Comparison of ENCODE assay signal across 9 mouse cellular contexts in the genomic region with DNA sequence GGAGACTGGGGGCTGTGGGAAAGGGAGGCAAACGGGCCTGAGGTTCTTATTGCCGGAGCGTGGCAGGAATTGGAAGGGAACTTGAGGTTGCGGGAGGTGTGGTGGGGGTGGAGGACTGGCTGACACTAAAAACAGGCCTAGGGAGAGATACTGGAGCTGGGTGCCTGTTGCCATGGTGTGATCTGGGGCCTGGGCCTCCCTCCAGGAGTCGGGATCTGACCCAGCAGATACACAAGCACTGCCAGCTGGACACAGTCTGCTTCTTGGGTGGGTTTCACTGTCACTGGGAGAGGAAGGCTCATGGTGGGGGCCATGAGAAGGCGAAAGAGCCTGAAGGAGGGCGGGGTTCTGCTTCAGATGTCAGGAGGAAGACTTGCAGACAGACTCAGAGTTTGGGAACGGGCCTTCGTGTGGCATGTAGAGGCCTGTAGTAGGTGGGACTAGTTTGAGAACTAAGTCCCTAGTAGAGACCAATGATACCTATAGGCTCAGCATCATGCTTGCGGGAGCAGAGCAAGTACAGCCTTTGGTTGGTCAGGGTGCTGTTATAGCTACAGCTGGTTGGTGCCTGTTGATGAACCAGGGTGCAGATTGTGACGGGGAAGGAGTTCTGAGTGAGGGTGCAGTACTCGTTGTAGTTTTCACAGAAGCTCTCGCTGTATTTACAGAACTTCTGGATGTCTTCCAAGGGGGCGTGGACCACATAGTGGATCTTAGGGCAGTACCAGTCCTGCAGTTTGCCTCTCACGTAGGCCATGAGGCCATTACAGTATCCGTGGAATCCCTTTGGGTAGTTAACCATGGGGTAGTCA. TPM values are rescaled to one million over a fixed set of nuclear protein-coding genes. Genes with fewer than 3 reads are reported as not detected.
DNase-seq lines count a peak whose midpoint lies in the region; ATAC-seq lines count a peak whose summit lies in the region.
"Had no signal": no experiment of that assay in that cellular context is flagged by ENCODE, and none has a peak within 500 bp of the region (broad histone marks: within the 10 kb centered on the region; RNA-seq: fewer than 3 reads in every experiment).

No protein-coding gene starts in this region.

- H3K4me1 ChIP-seq in hindbrain, embryonic 15.5 days (replicated peaks): no peaks in the 10 kb centered on the region
- H3K4me1 ChIP-seq in hindbrain, embryonic 11.5 days (replicated peaks; ENCODE audit: control insufficient read depth, insufficient read depth, low read length): no peaks in the 10 kb centered on the region
- peaks cover 9% of the 10 kb centered on the region for H3K4me1 ChIP-seq in embryonic facial prominence, embryonic 14.5 days (ENCODE audit: control insufficient read depth, insufficient read depth, low read length)
- H3K4me1 ChIP-seq in heart, embryonic 13.5 days: peaks cover 33% of the 10 kb centered on the region
- H3K4me1 ChIP-seq: liver, embryonic 13.5 days had no signal

- H3K27me3 ChIP-seq in hindbrain, embryonic 15.5 days: no peaks in the 10 kb centered on the region
- H3K27me3 ChIP-seq in hindbrain, embryonic 11.5 days (ENCODE audit: control insufficient read depth, insufficient read depth, low read length): no peaks in the 10 kb centered on the region
- no peaks in the 10 kb centered on the region for H3K27me3 ChIP-seq in embryonic facial prominence, embryonic 14.5 days (replicated peaks; ENCODE audit: control insufficient read depth, insufficient read depth, low read length)
- no peaks in the 10 kb centered on the region for H3K27me3 ChIP-seq in heart, embryonic 13.5 days (replicated peaks)
- H3K27me3 ChIP-seq: liver, embryonic 13.5 days had no signal

- intact Hi-C loops in left cerebral cortex, postnatal 14 days (cut with DNase I): no loop called here

- H3K9ac ChIP-seq in hindbrain, embryonic 15.5 days: no peak overlapping the region
- no peak overlapping the region for H3K9ac ChIP-seq in hindbrain, embryonic 11.5 days (ENCODE audit: low read depth, low read length)
- no peak overlapping the region for H3K9ac ChIP-seq in embryonic facial prominence, embryonic 14.5 days (ENCODE audit: low read depth, low read length)
- peak overlapping the region; percentile 45 for H3K9ac ChIP-seq in heart, embryonic 13.5 days
- H3K9ac ChIP-seq: liver, embryonic 13.5 days had no signal

- H3K4me2 ChIP-seq in hindbrain, embryonic 15.5 days: no peak overlapping the region
- no peak overlapping the region for H3K4me2 ChIP-seq in hindbrain, embryonic 11.5 days (replicated peaks; ENCODE audit: low read depth, low read length)
- H3K4me2 ChIP-seq in embryonic facial prominence, embryonic 14.5 days (ENCODE audit: low read depth, low read length): no peak overlapping the region
- H3K4me2 ChIP-seq in heart, embryonic 13.5 days: no peak overlapping the region
- H3K4me2 ChIP-seq: liver, embryonic 13.5 days had no signal

- no peak for DNase-seq in hindbrain, embryonic 11.5 days (ENCODE audit: low spot score)
- DNase-seq in embryonic facial prominence, embryonic 14.5 days (ENCODE audit: low spot score): peak; percentile 43
- peak; percentile 46 to 66 for DNase-seq in left cerebral cortex, postnatal 14 days (ENCODE audit: low spot score in 2 of 2)
- DNase-seq in right cerebral cortex, postnatal 14 days: peak; percentile 19
- no peak for DNase-seq in B cell, adult 2 months
- DNase-seq in kidney, adult 11 months: no peak
- DNase-seq: liver, embryonic 13.5 days had no signal

- H3K9me3 ChIP-seq in hindbrain, embryonic 15.5 days: no peaks in the 10 kb centered on the region
- no peaks in the 10 kb centered on the region for H3K9me3 ChIP-seq in hindbrain, embryonic 11.5 days (ENCODE audit: control insufficient read depth, low read length)
- H3K9me3 ChIP-seq in embryonic facial prominence, embryonic 14.5 days (ENCODE audit: control insufficient read depth, low read length): no peaks in the 10 kb centered on the region
- no peaks in the 10 kb centered on the region for H3K9me3 ChIP-seq in heart, embryonic 13.5 days
- H3K9me3 ChIP-seq: liver, embryonic 13.5 days had no signal

- H3K4me3 ChIP-seq in hindbrain, embryonic 15.5 days: no peak overlapping the region
- H3K4me3 ChIP-seq in hindbrain, embryonic 11.5 days (ENCODE audit: low read depth, low read length): no peak overlapping the region
- no peak overlapping the region for H3K4me3 ChIP-seq in embryonic facial prominence, embryonic 14.5 days (ENCODE audit: low read depth, low read length)
- H3K4me3 ChIP-seq in heart, embryonic 13.5 days: no peak overlapping the region
- H3K4me3 ChIP-seq: liver, embryonic 13.5 days had no signal

- WGBS in hindbrain, embryonic 15.5 days: 81% methylated on average over 16 of the region's 16 CpGs
- WGBS in hindbrain, embryonic 11.5 days: 88% methylated on average over 16 of the region's 16 CpGs
- whole genome bisulfite sequencing in embryonic facial prominence, embryonic 14.5 days: 68% methylated on average over 16 of the region's 16 CpGs
- WGBS in heart, embryonic 13.5 days: 60% methylated on average over 16 of the region's 16 CpGs

- peak; percentile 87 for ATAC-seq in hindbrain, embryonic 15.5 days (ENCODE audit: low FRiP score, low read depth)
- no peak for ATAC-seq in hindbrain, embryonic 11.5 days (ENCODE audit: low FRiP score)
- ATAC-seq in embryonic facial prominence, embryonic 14.5 days (ENCODE audit: low read depth): peak; percentile 80
- no peak for ATAC-seq in heart, embryonic 13.5 days (ENCODE audit: extremely low read depth, insufficient number of reproducible peaks, low FRiP score, low TSS enrichment)

- H3K27ac ChIP-seq in hindbrain, embryonic 15.5 days (replicated peaks): peak overlapping the region; percentile 76
- no peak overlapping the region for H3K27ac ChIP-seq in hindbrain, embryonic 11.5 days (ENCODE audit: low read depth, low read length)
- peak overlapping the region; percentile 48; the same call in 1 of the 2 replicates for H3K27ac ChIP-seq in embryonic facial prominence, embryonic 14.5 days (replicated peaks; ENCODE audit: low read depth, low read length)
- peak overlapping the region; percentile 33 for H3K27ac ChIP-seq in heart, embryonic 13.5 days (replicated peaks)
- H3K27ac ChIP-seq: liver, embryonic 13.5 days had no signal

- H3K36me3 ChIP-seq in hindbrain, embryonic 15.5 days: no peaks in the 10 kb centered on the region
- no peaks in the 10 kb centered on the region for H3K36me3 ChIP-seq in hindbrain, embryonic 11.5 days (ENCODE audit: control insufficient read depth, insufficient read depth, low read length)
- H3K36me3 ChIP-seq in embryonic facial prominence, embryonic 14.5 days (ENCODE audit: control insufficient read depth, insufficient read depth, low read length): no peaks in the 10 kb centered on the region
- no peaks in the 10 kb centered on the region for H3K36me3 ChIP-seq in heart, embryonic 13.5 days
- H3K36me3 ChIP-seq: liver, embryonic 13.5 days had no signal

RNA-seq across cellular contexts. Expression of a gene that starts 0.6 kb away (rescaled TPM):
- polyA plus RNA-seq in hindbrain, embryonic 15.5 days (2015; fragmentation: Nextera tagmentation; extraction: Ambion mirVana): not detected in 2 replicates
- not detected in 2 replicates for polyA plus RNA-seq in hindbrain, embryonic 11.5 days (2014; fragmentation: Nextera tagmentation; extraction: Ambion mirVana)
- not detected in 2 replicates for polyA plus RNA-seq in embryonic facial prominence, embryonic 14.5 days (2014; fragmentation: Nextera tagmentation; extraction: Ambion mirVana)
- not detected in 2 replicates for polyA plus RNA-seq in heart, embryonic 13.5 days (2015; fragmentation: Nextera tagmentation; extraction: Ambion mirVana)
- not detected for total RNA-seq in left cerebral cortex, postnatal 14 days (2021)
- polyA plus RNA-seq: liver, embryonic 13.5 days had no signal

RNA-seq across cellular contexts. Expression of a gene that starts 3.7 kb away (rescaled TPM):
- not detected in 2 replicates for polyA plus RNA-seq in hindbrain, embryonic 15.5 days (2015; fragmentation: Nextera tagmentation; extraction: Ambion mirVana)
- polyA plus RNA-seq in hindbrain, embryonic 11.5 days (2014; fragmentation: Nextera tagmentation; extraction: Ambion mirVana): not detected in 2 replicates
- polyA plus RNA-seq in embryonic facial prominence, embryonic 14.5 days (2014; fragmentation: Nextera tagmentation; extraction: Ambion mirVana): not detected in 2 replicates
- polyA plus RNA-seq in heart, embryonic 13.5 days (2015; fragmentation: Nextera tagmentation; extraction: Ambion mirVana): not detected in 2 replicates
- total RNA-seq in left cerebral cortex, postnatal 14 days (2021): not detected
- polyA plus RNA-seq: liver, embryonic 13.5 days had no signal

RNA-seq across cellular contexts. Expression of a gene that starts 8.0 kb away (rescaled TPM):
- polyA plus RNA-seq in hindbrain, embryonic 15.5 days (2015; fragmentation: Nextera tagmentation; extraction: Ambion mirVana): 235 and 267 TPM in 2 replicates
- 11.8 and 12.3 TPM in 2 replicates for polyA plus RNA-seq in hindbrain, embryonic 11.5 days (2014; fragmentation: Nextera tagmentation; extraction: Ambion mirVana)
- polyA plus RNA-seq in embryonic facial prominence, embryonic 14.5 days (2014; fragmentation: Nextera tagmentation; extraction: Ambion mirVana): 47.5 and 57.5 TPM in 2 replicates
- polyA plus RNA-seq in heart, embryonic 13.5 days (2015; fragmentation: Nextera tagmentation; extraction: Ambion mirVana): 223 and 248 TPM in 2 replicates
- 100 to 1,000 TPM; 508 to 561 TPM for total RNA-seq in left cerebral cortex, postnatal 14 days (2021)

RNA-seq across cellular contexts. Expression of a gene that starts 29.3 kb away (rescaled TPM):
- 2.0 and 2.1 TPM in 2 replicates for polyA plus RNA-seq in hindbrain, embryonic 15.5 days (2015; fragmentation: Nextera tagmentation; extraction: Ambion mirVana)
- 0.45 and 0.59 TPM in 2 replicates for polyA plus RNA-seq in hindbrain, embryonic 11.5 days (2014; fragmentation: Nextera tagmentation; extraction: Ambion mirVana)
- polyA plus RNA-seq in embryonic facial prominence, embryonic 14.5 days (2014; fragmentation: Nextera tagmentation; extraction: Ambion mirVana): 1.3 and 1.5 TPM in 2 replicates
- polyA plus RNA-seq in heart, embryonic 13.5 days (2015; fragmentation: Nextera tagmentation; extraction: Ambion mirVana): 0.13 and 0.48 TPM in 2 replicates
- 1 to 10 TPM; 3.8 to 4.3 TPM for total RNA-seq in left cerebral cortex, postnatal 14 days (2021)

RNA-seq across cellular contexts. Expression of a gene that starts 37.3 kb away (rescaled TPM):
- polyA plus RNA-seq in hindbrain, embryonic 15.5 days (2015; fragmentation: Nextera tagmentation; extraction: Ambion mirVana): 75.2 and 82.7 TPM in 2 replicates
- 49.0 and 52.8 TPM in 2 replicates for polyA plus RNA-seq in hindbrain, embryonic 11.5 days (2014; fragmentation: Nextera tagmentation; extraction: Ambion mirVana)
- polyA plus RNA-seq in embryonic facial prominence, embryonic 14.5 days (2014; fragmentation: Nextera tagmentation; extraction: Ambion mirVana): 30.6 and 36.5 TPM in 2 replicates
- polyA plus RNA-seq in heart, embryonic 13.5 days (2015; fragmentation: Nextera tagmentation; extraction: Ambion mirVana): 38.3 and 40.5 TPM in 2 replicates
- total RNA-seq in left cerebral cortex, postnatal 14 days (2021): 10 to 100 TPM; 29.1 to 34.6 TPM

Comparison
In these comparisons a context has a peak if more than half of its experiments do, and no peak if none do; other contexts are left out.
1. ATAC-seq: peak in hindbrain, embryonic 15.5 days (single experiment) and embryonic facial prominence, embryonic 14.5 days (single experiment); none in hindbrain, embryonic 11.5 days (single experiment) and heart, embryonic 13.5 days (single experiment).
2. DNase-seq: peak in embryonic facial prominence, embryonic 14.5 days (single experiment), left cerebral cortex, postnatal 14 days (2 of 2) and right cerebral cortex, postnatal 14 days (single experiment); none in hindbrain, embryonic 11.5 days (single experiment), B cell, adult 2 months (0 of 2) and kidney, adult 11 months (single experiment).